Mouse (Mus musculus) hindbrain, postnatal 0 days (tissue): Measurements from ENCODE around the gene Fndc3b. TPM values are rescaled to one million over a fixed set of nuclear protein-coding genes. Genes with fewer than 3 reads are reported as not detected.
A peak's percentile ranks its signal among the peaks of the same experiment; 100 is the strongest.

Experiments
- ATAC-seq: fragments of 200-750 bp; cut with Nextera tagmentation; 2 replicates; pipeline ENCODE4 v1.8.0; 2017; ENCODE audit warnings: mild to moderate bottlenecking, moderate TSS enrichment, moderate library complexity
- DNase-seq: peaks from one replicate; pipeline ENCODE4 v3.0.0-alpha.2; 2015; ENCODE audit warnings: low spot score
- H3K27ac ChIP-seq: fragments of 300-500 bp; sonication (generic); 2 replicates; pipeline ENCODE4 v1.5.1; 2014; ENCODE audit warnings: mild to moderate bottlenecking
- H3K27me3 ChIP-seq: fragments of 300-500 bp; sonication (generic); 2 replicates; pipeline ENCODE4 v1.6.1; 2014; ENCODE audit warnings: low read length, mixed read lengths; ENCODE audit not compliant: insufficient read depth
- H3K36me3 ChIP-seq: fragments of 300-500 bp; sonication (generic); 2 replicates; pipeline ENCODE4 v1.6.1; 2014; ENCODE audit warnings: low read length, mixed read lengths; ENCODE audit not compliant: insufficient read depth
- H3K4me1 ChIP-seq: fragments of 300-500 bp; sonication (generic); 2 replicates; pipeline ENCODE4 v1.6.1; 2014; ENCODE audit warnings: antibody characterized with exemption, low read length, mixed read lengths; ENCODE audit not compliant: insufficient read depth
- H3K4me2 ChIP-seq: fragments of 300-500 bp; sonication (generic); 2 replicates; pipeline ENCODE4 v1.6.1; 2014; ENCODE audit warnings: low read depth, mild to moderate bottlenecking, low read length, moderate library complexity, mixed read lengths
- H3K4me3 ChIP-seq: fragments of 300-500 bp; sonication (generic); 2 replicates; pipeline ENCODE4 v1.5.1; 2014; ENCODE audit warnings: low read length
- H3K9ac ChIP-seq: fragments of 300-500 bp; sonication (generic); replicated peaks from 2 replicates; pipeline ENCODE4 v1.6.1; 2014; ENCODE audit warnings: mild to moderate bottlenecking, low read length, moderate library complexity, mixed read lengths
- H3K9me3 ChIP-seq: fragments of 300-500 bp; sonication (generic); 2 replicates; pipeline ENCODE4 v1.6.1; 2016; ENCODE audit warnings: low read length, mixed read lengths
- CTCF ChIP-seq: IDR thresholded peaks from 2 replicates; pipeline ENCODE4 v1.5.1; 2016; ENCODE audit warnings: antibody characterized with exemption, control low read depth, low read depth
- WGBS: fragments of 180-500 bp; shearing (Covaris S2); extraction: QIAGEN DNeasy Blood & Tissue Kit; methylation state at CpG from one replicate; pipeline ENCODE4 v1.1.7; 2014; 5-methylcytosine and 5-hydroxymethylcytosine counted together
- polyA plus RNA-seq: library from polyadenylated mRNA; unstranded; fragments of >200 nt; fragmentation: Nextera tagmentation; extraction: Ambion mirVana; gene quantifications from 2 replicates; pipeline ENCODE4 v1.2.1, GENCODE M21; 2015
- total RNA-seq: library from RNA; depleted of rRNA; stranded (reverse); fragments of >200 nt; gene quantifications from 2 replicates; pipeline ENCODE4 v1.2.3, GENCODE M21; 2014

The Fndc3b gene
- total and polyA plus RNA-seq, 2 experiments from 2014 or later = 4.6 to 16.0 TPM

- no peaks in the 10 kb centered on the region for H3K4me1 ChIP-seq
- no peaks in the 10 kb centered on the region for H3K9me3 ChIP-seq
- TF ChIP-seq CTCF = no peak
- no peak overlapping the region for H3K4me3 ChIP-seq
- no peaks in the 10 kb centered on the region for H3K27me3 ChIP-seq
- no peak overlapping the region for H3K9ac ChIP-seq
- no peak for ATAC-seq
- H3K36me3 ChIP-seq = no peaks in the 10 kb centered on the region
- WGBS = 33% methylated on average over 14 of the region's 14 CpGs
- no peak overlapping the region for H3K4me2 ChIP-seq
- H3K27ac ChIP-seq = no peak overlapping the region
- no peak for DNase-seq
Observed at GRCm38 (mm10) chr3:27495296-27496073, 215.6 kb downstream of the Fndc3b start.

- 51% methylated on average over 6 of the region's 6 CpGs for WGBS
- H3K9me3 ChIP-seq = no peaks in the 10 kb centered on the region
- H3K9ac ChIP-seq = no peak overlapping the region
- H3K4me1 ChIP-seq = no peaks in the 10 kb centered on the region
- no peak for ATAC-seq
- DNase-seq = no peak
- H3K27me3 ChIP-seq = no peaks in the 10 kb centered on the region
- no peak overlapping the region for H3K27ac ChIP-seq
- H3K36me3 ChIP-seq = no peaks in the 10 kb centered on the region
- no peak for TF ChIP-seq CTCF
- no peak overlapping the region for H3K4me2 ChIP-seq
- H3K4me3 ChIP-seq = no peak overlapping the region
Observed at GRCm38 (mm10) chr3:27494698-27495097, 216.4 kb downstream of the Fndc3b start.

GRCm38 (mm10) chr3:27494066-27494465, 217.0 kb downstream of the Fndc3b start:
- no peak for ATAC-seq
- no peak overlapping the region for H3K4me2 ChIP-seq
- H3K36me3 ChIP-seq = no peaks in the 10 kb centered on the region

GRCm38 (mm10) chr3:27491821-27492220, 219.3 kb downstream of the Fndc3b start:
- H3K4me3 ChIP-seq = no peak overlapping the region
- no peaks in the 10 kb centered on the region for H3K27me3 ChIP-seq
- H3K27ac ChIP-seq = no peak overlapping the region
- ATAC-seq (no peak), DNase-seq (no peak)
- no peaks in the 10 kb centered on the region for H3K4me1 ChIP-seq
- no peak for TF ChIP-seq CTCF
- no peak overlapping the region for H3K9ac ChIP-seq
- no peak overlapping the region for H3K4me2 ChIP-seq
- no peaks in the 10 kb centered on the region for H3K9me3 ChIP-seq
- H3K36me3 ChIP-seq = no peaks in the 10 kb centered on the region
- WGBS = 49% methylated on average over 6 of the region's 6 CpGs

More at GRCm38 (mm10) chr3:27494066-27494465, 217.0 kb downstream of the Fndc3b start:
- H3K9ac ChIP-seq = no peak overlapping the region
- H3K4me1 ChIP-seq = no peaks in the 10 kb centered on the region
- no peaks in the 10 kb centered on the region for H3K27me3 ChIP-seq
- no peak for TF ChIP-seq CTCF
- H3K9me3 ChIP-seq = no peaks in the 10 kb centered on the region
- DNase-seq = no peak
- H3K27ac ChIP-seq = no peak overlapping the region
- no peak overlapping the region for H3K4me3 ChIP-seq
- 88% methylated on average over 8 of the region's 8 CpGs for WGBS

GRCm38 (mm10) chr3:27491367-27491766, 219.7 kb downstream of the Fndc3b start:
- H3K4me1 ChIP-seq = no peaks in the 10 kb centered on the region
- TF ChIP-seq CTCF = no peak
- H3K27me3 ChIP-seq = no peaks in the 10 kb centered on the region
- no peak overlapping the region for H3K9ac ChIP-seq
- 0 out of 2 replicates have a peak, but pooled peaks have one; percentile 21 for ATAC-seq
- no peak for DNase-seq
- no peaks in the 10 kb centered on the region for H3K9me3 ChIP-seq
- H3K4me3 ChIP-seq = no peak overlapping the region
- 90% methylated on average over 8 of the region's 8 CpGs for WGBS
- H3K36me3 ChIP-seq = no peaks in the 10 kb centered on the region
- H3K27ac ChIP-seq = no peak overlapping the region
- H3K4me2 ChIP-seq = no peak overlapping the region

GRCm38 (mm10) chr3:27490891-27491290, 220.2 kb downstream of the Fndc3b start:
- no peaks in the 10 kb centered on the region for H3K27me3 ChIP-seq
- no peak overlapping the region for H3K4me3 ChIP-seq
- TF ChIP-seq CTCF = no peak
- H3K9ac ChIP-seq = no peak overlapping the region
- no peak overlapping the region for H3K4me2 ChIP-seq
- 83% methylated on average over 9 of the region's 9 CpGs for WGBS
- H3K27ac ChIP-seq = no peak overlapping the region
- no peak for DNase-seq
- ATAC-seq = no peak
- H3K9me3 ChIP-seq = no peaks in the 10 kb centered on the region
- no peaks in the 10 kb centered on the region for H3K4me1 ChIP-seq
- no peaks in the 10 kb centered on the region for H3K36me3 ChIP-seq

GRCm38 (mm10) chr3:27489550-27489949, 221.6 kb downstream of the Fndc3b start:
- Histone ChIP-seq H3K27me3 (no peaks in the 10 kb centered on the region), H3K9me3 (no peaks in the 10 kb centered on the region), H3K4me2 (no peak overlapping the region), H3K4me3 (no peak overlapping the region), H3K27ac (no peak overlapping the region), H3K36me3 (no peaks in the 10 kb centered on the region), H3K4me1 (no peaks in the 10 kb centered on the region), H3K9ac (no peak overlapping the region)
- no peak for TF ChIP-seq CTCF
- DNase-seq (no peak), ATAC-seq (no peak)
- 68% methylated on average over 6 of the region's 6 CpGs for WGBS
